Mouse (Mus musculus): ENCODE results near the gene Gpx4. TPM values are rescaled to one million over a fixed set of nuclear protein-coding genes. Genes with fewer than 3 reads are reported as not detected.

Gpx4 gene
- polyA plus RNA-seq, 1 experiment from 2014 or later: 472 TPM

GRCm38 (mm10) chr10:80104181-80104580 lies 57.2 kb downstream of the Gpx4 start:
- ATAC-seq (replicated peaks): no peak
- H3K27me3 ChIP-seq: no peaks in the 10 kb centered on the region
- 90% methylated on average over 3 of the region's 3 CpGs for WGBS
- no peak overlapping the region for H3K27ac ChIP-seq (replicated peaks)
- H3K4me3 ChIP-seq: no peak overlapping the region
- H3K36me3 ChIP-seq: no peaks in the 10 kb centered on the region
- H3K9me3 ChIP-seq: no peaks in the 10 kb centered on the region
- peaks cover 18% of the 10 kb centered on the region for H3K4me1 ChIP-seq
- no peak overlapping the region for H3K9ac ChIP-seq (replicated peaks)
- no peak overlapping the region for H3K4me2 ChIP-seq (replicated peaks)

- Histone ChIP-seq H3K27me3 (no peaks in the 10 kb centered on the region), H3K9ac (replicated peaks) (no peak within 1 kb of the TSS), H3K9me3 (no peaks in the 10 kb centered on the region), H3K4me1 (peaks cover 18% of the 10 kb centered on the region), H3K36me3 (no peaks in the 10 kb centered on the region), H3K4me3 (no peak within 1 kb of the TSS), H3K4me2 (replicated peaks) (no peak within 1 kb of the TSS), H3K27ac (replicated peaks) (no peak within 1 kb of the TSS)
- 71% methylated on average over 5 of the region's 5 CpGs for WGBS
- no peak for ATAC-seq (replicated peaks)
Measured at GRCm38 (mm10) chr10:80105460-80105859, 58.5 kb downstream of the Gpx4 start, which contains the start of gene Sbno2. Gene Sbno2 (minus strand): TSS chr10:80105571.

DNA sequence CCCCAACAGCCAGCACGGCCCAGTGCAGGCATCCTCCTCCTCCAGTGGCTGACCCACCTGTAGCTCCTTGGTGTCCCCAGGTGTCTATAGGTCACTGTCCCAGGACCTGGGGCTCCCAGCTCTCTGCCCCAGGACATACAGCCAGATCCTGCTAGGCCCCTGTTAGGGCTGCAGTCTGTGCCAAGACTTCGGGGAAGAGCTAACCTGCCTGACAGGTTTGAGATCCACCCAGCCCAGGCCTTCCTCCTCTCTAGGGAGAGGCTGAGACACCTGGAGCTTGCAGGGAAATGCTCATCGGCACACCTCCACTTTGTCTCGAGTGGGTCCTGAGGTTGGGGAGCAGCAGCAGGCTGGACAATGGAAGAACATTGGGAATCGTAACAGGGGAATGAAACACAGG lies 59.0 kb downstream of the Gpx4 start:
- no peak for ATAC-seq (replicated peaks)

More for the DNA sequence above, 59.0 kb downstream of the Gpx4 start:
- H3K4me1 ChIP-seq: peaks cover 15% of the 10 kb centered on the region
- WGBS: 77% methylated on average over 5 of the region's 5 CpGs
- no peak overlapping the region for H3K9ac ChIP-seq (replicated peaks)
- no peaks in the 10 kb centered on the region for H3K9me3 ChIP-seq
- H3K27ac ChIP-seq (replicated peaks): no peak overlapping the region
- no peak overlapping the region for H3K4me2 ChIP-seq (replicated peaks)
- H3K4me3 ChIP-seq: no peak overlapping the region
- H3K27me3 ChIP-seq: no peaks in the 10 kb centered on the region
- H3K36me3 ChIP-seq: no peaks in the 10 kb centered on the region

Other genes starting within 250 kb of the Gpx4 start
- gene Misp, start 226.2 kb upstream of the Gpx4 start, polyA plus RNA-seq (2015; fragmentation: Nextera tagmentation; extraction: Ambion mirVana): 0.66 and 0.68 TPM in 2 replicates
- 108 and 120 TPM in 2 replicates for gene Ptbp1, start 192.7 kb upstream of the Gpx4 start, polyA plus RNA-seq (2015; fragmentation: Nextera tagmentation; extraction: Ambion mirVana)
- 13.5 and 15.0 TPM in 2 replicates for gene Prtn3, start 172.7 kb upstream of the Gpx4 start, polyA plus RNA-seq (2015; fragmentation: Nextera tagmentation; extraction: Ambion mirVana)
- 405 and 410 TPM in 2 replicates for gene Plppr3, start 172.5 kb upstream of the Gpx4 start, polyA plus RNA-seq (2015; fragmentation: Nextera tagmentation; extraction: Ambion mirVana)
- 0.19 TPM in 1 of 2 replicates, not detected in the other for gene Elane, start 160.9 kb upstream of the Gpx4 start, polyA plus RNA-seq (2015; fragmentation: Nextera tagmentation; extraction: Ambion mirVana)
- gene Cfd, start 156.3 kb upstream of the Gpx4 start, polyA plus RNA-seq (2015; fragmentation: Nextera tagmentation; extraction: Ambion mirVana): not detected in 2 replicates
- gene Med16, start 138.2 kb upstream of the Gpx4 start, polyA plus RNA-seq (2015; fragmentation: Nextera tagmentation; extraction: Ambion mirVana): 53.2 and 56.6 TPM in 2 replicates
- gene Gm26602, start 136.3 kb upstream of the Gpx4 start, polyA plus RNA-seq (2015; fragmentation: Nextera tagmentation; extraction: Ambion mirVana): 10.4 and 21.1 TPM in 2 replicates
- 2.2 and 2.7 TPM in 2 replicates for gene Kiss1r, start 130.2 kb upstream of the Gpx4 start, polyA plus RNA-seq (2015; fragmentation: Nextera tagmentation; extraction: Ambion mirVana)
- 272 and 277 TPM in 2 replicates for gene R3hdm4, start 126.0 kb upstream of the Gpx4 start, polyA plus RNA-seq (2015; fragmentation: Nextera tagmentation; extraction: Ambion mirVana)
- 2.7 and 3.1 TPM in 2 replicates for gene Arid3a, start 120.1 kb upstream of the Gpx4 start, polyA plus RNA-seq (2015; fragmentation: Nextera tagmentation; extraction: Ambion mirVana)
- 89.2 and 94.3 TPM in 2 replicates for gene Wdr18, start 87.0 kb upstream of the Gpx4 start, polyA plus RNA-seq (2015; fragmentation: Nextera tagmentation; extraction: Ambion mirVana)
- gene Grin3b, start 76.5 kb upstream of the Gpx4 start, polyA plus RNA-seq (2015; fragmentation: Nextera tagmentation; extraction: Ambion mirVana): 0.50 and 0.63 TPM in 2 replicates
- gene Tmem259, start 62.8 kb upstream of the Gpx4 start, polyA plus RNA-seq (2015; fragmentation: Nextera tagmentation; extraction: Ambion mirVana): 21.7 and 23.1 TPM in 2 replicates
- 26.7 and 29.1 TPM in 2 replicates for gene Cnn2, start 58.6 kb upstream of the Gpx4 start, polyA plus RNA-seq (2015; fragmentation: Nextera tagmentation; extraction: Ambion mirVana)
- 3.7 and 4.1 TPM in 2 replicates for gene Abca7, start 50.7 kb upstream of the Gpx4 start, polyA plus RNA-seq (2015; fragmentation: Nextera tagmentation; extraction: Ambion mirVana)
- 1.3 TPM in 2 replicates for gene Arhgap45, start 30.5 kb upstream of the Gpx4 start, polyA plus RNA-seq (2015; fragmentation: Nextera tagmentation; extraction: Ambion mirVana)
- 179 and 186 TPM in 2 replicates for gene Polr2e, start 7.4 kb upstream of the Gpx4 start, polyA plus RNA-seq (2015; fragmentation: Nextera tagmentation; extraction: Ambion mirVana)
- gene Sbno2, start 58.4 kb downstream of the Gpx4 start, polyA plus RNA-seq (2015; fragmentation: Nextera tagmentation; extraction: Ambion mirVana): 13.4 TPM in 2 replicates
- 20.3 and 21.5 TPM in 2 replicates for gene Stk11, start 68.6 kb downstream of the Gpx4 start, polyA plus RNA-seq (2015; fragmentation: Nextera tagmentation; extraction: Ambion mirVana)
- 437 and 444 TPM in 2 replicates for gene Atp5d, start 91.5 kb downstream of the Gpx4 start, polyA plus RNA-seq (2015; fragmentation: Nextera tagmentation; extraction: Ambion mirVana)
- 29.7 and 39.5 TPM in 2 replicates for gene Cbarp, start 93.7 kb downstream of the Gpx4 start, polyA plus RNA-seq (2015; fragmentation: Nextera tagmentation; extraction: Ambion mirVana)
- gene Midn, start 101.1 kb downstream of the Gpx4 start, polyA plus RNA-seq (2015; fragmentation: Nextera tagmentation; extraction: Ambion mirVana): 33.0 and 34.9 TPM in 2 replicates
- 350 and 358 TPM in 2 replicates for gene Cirbp, start 118.8 kb downstream of the Gpx4 start, polyA plus RNA-seq (2015; fragmentation: Nextera tagmentation; extraction: Ambion mirVana)
- 9.7 and 12.7 TPM in 2 replicates for gene 1600002K03Rik, start 125.8 kb downstream of the Gpx4 start, polyA plus RNA-seq (2015; fragmentation: Nextera tagmentation; extraction: Ambion mirVana)
- 35.8 and 36.5 TPM in 2 replicates for gene Efna2, start 132.3 kb downstream of the Gpx4 start, polyA plus RNA-seq (2015; fragmentation: Nextera tagmentation; extraction: Ambion mirVana)
- gene Mum1, start 179.3 kb downstream of the Gpx4 start, polyA plus RNA-seq (2015; fragmentation: Nextera tagmentation; extraction: Ambion mirVana): 49.9 and 52.8 TPM in 2 replicates
- 248 and 260 TPM in 2 replicates for gene Ndufs7, start 202.0 kb downstream of the Gpx4 start, polyA plus RNA-seq (2015; fragmentation: Nextera tagmentation; extraction: Ambion mirVana)
- 21.3 and 24.0 TPM in 2 replicates for gene Gamt, start 213.8 kb downstream of the Gpx4 start, polyA plus RNA-seq (2015; fragmentation: Nextera tagmentation; extraction: Ambion mirVana)
- 70.0 and 78.4 TPM in 2 replicates for gene Dazap1, start 214.3 kb downstream of the Gpx4 start, polyA plus RNA-seq (2015; fragmentation: Nextera tagmentation; extraction: Ambion mirVana)
- gene Rps15, start 245.3 kb downstream of the Gpx4 start, polyA plus RNA-seq (2015; fragmentation: Nextera tagmentation; extraction: Ambion mirVana): 628 and 651 TPM in 2 replicates
- gene Apc2, start 248.8 kb downstream of the Gpx4 start, polyA plus RNA-seq (2015; fragmentation: Nextera tagmentation; extraction: Ambion mirVana): 205 and 210 TPM in 2 replicates